Comparison of ENCODE assay signal across 21 mouse cellular contexts in the genomic region with DNA sequence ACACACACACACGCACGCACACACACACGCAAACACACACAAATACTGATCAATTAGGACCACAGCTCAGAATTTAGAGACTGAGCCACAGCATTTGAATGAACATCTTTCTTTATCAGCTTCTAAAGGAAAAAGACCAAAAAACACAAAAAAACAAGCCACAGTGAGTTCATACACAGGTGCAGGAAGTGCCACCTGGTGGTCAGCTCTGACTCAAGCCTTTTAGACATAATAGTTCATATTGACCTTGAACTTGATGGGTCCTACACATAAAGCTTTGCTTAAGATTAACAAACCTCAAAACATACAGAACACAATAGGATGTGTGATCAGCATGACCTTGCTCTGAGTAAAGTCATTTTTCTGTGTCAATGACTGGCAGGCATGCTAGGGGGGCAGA.
A peak's percentile ranks its signal among the peaks of the same experiment; 100 is the strongest.
DNase-seq lines count a peak whose midpoint lies in the region; ATAC-seq and TF ChIP-seq lines count a peak whose summit lies in the region.
"Had no signal": no experiment of that assay in that cellular context is flagged by ENCODE, and none has a peak within 500 bp of the region (broad histone marks: within the 10 kb centered on the region; RNA-seq: fewer than 3 reads in every experiment).

No protein-coding gene starts in this region.

- no peaks in the 10 kb centered on the region for H3K36me3 ChIP-seq in heart, postnatal 0 days (replicated peaks; ENCODE audit: control insufficient read depth, insufficient read depth, low read length)
- no peaks in the 10 kb centered on the region for H3K36me3 ChIP-seq in heart, embryonic 11.5 days (ENCODE audit: control insufficient read depth, insufficient read depth, low read length)
- H3K36me3 ChIP-seq in MEL (ENCODE audit: control insufficient read depth in 1 of 2, insufficient read depth in 2 of 2, low read length in 2 of 2), result no peaks in the 10 kb centered on the region
- H3K36me3 ChIP-seq: embryonic facial prominence, embryonic 10.5 days; heart, embryonic 10.5 days; limb, embryonic 15.5 days; midbrain, embryonic 10.5 days had no signal

- 91% methylated on average over 3 of the region's 3 CpGs for WGBS in heart, postnatal 0 days
- 97% methylated on average over 3 of the region's 3 CpGs for WGBS in heart, embryonic 11.5 days (ENCODE audit: insufficient replicate concordance)

- no peak for TF ChIP-seq RAD21 in MEL (IDR thresholded peaks at IDR 0.05; ENCODE audit: low read depth, low read length)

- peak; percentile 13 for TF ChIP-seq CTCF in heart, postnatal 0 days (IDR thresholded peaks at IDR 0.05; ENCODE audit: low read depth)
- peak; percentile 24 for TF ChIP-seq CTCF in left cerebral cortex, adult 2 months (IDR thresholded peaks at IDR 0.05)
- TF ChIP-seq CTCF in MEL (IDR thresholded peaks at IDR 0.05 in 2 of 3, conservative IDR thresholded peaks at IDR 0.05 in 1 of 3; ENCODE audit: control insufficient read depth in 1 of 3, insufficient read depth in 1 of 3, low read depth in 2 of 3, low read length in 3 of 3, poor library complexity in 1 of 3, severe bottlenecking in 1 of 3), result peak in 1 of 3 experiments; percentile 8; a peak in 1 of 6 replicates

- no peak for TF ChIP-seq POLR2A in MEL (IDR thresholded peaks at IDR 0.05; ENCODE audit: control insufficient read depth in 1 of 2, insufficient read depth in 1 of 2, low read depth in 1 of 2, low read length in 2 of 2, poor library complexity in 1 of 2)

- no peaks in the 10 kb centered on the region for H3K4me1 ChIP-seq in heart, postnatal 0 days (ENCODE audit: control insufficient read depth, insufficient read depth)
- peaks cover 8% of the 10 kb centered on the region for H3K4me1 ChIP-seq in heart, embryonic 11.5 days (ENCODE audit: control insufficient read depth, insufficient read depth, low read length)
- H3K4me1 ChIP-seq in MEL (ENCODE audit: control insufficient read depth in 1 of 2, insufficient read depth in 2 of 2, low read length in 2 of 2), result no peaks in the 10 kb centered on the region

- H3K4me2 ChIP-seq in heart, postnatal 0 days (ENCODE audit: low read depth, low read length), result no peak overlapping the region
- H3K4me2 ChIP-seq in heart, embryonic 11.5 days, result no peak overlapping the region
- H3K4me2 ChIP-seq: forebrain, embryonic 13.5 days; limb, embryonic 15.5 days; neural tube, embryonic 13.5 days had no signal

- no peak overlapping the region for H3K27ac ChIP-seq in heart, postnatal 0 days (ENCODE audit: low read depth)
- no peak overlapping the region for H3K27ac ChIP-seq in heart, embryonic 11.5 days (ENCODE audit: low read depth, low read length)
- no peak overlapping the region for H3K27ac ChIP-seq in left cerebral cortex, adult 2 months
- H3K27ac ChIP-seq in MEL (ENCODE audit: control insufficient read depth, low read depth, low read length), result no peak overlapping the region
- H3K27ac ChIP-seq: embryonic facial prominence, embryonic 10.5 days; forebrain, embryonic 13.5 days; heart, embryonic 10.5 days; limb, embryonic 15.5 days; midbrain, embryonic 10.5 days; neural tube, embryonic 13.5 days had no signal

- DNase-seq in heart, postnatal 0 days (ENCODE audit: low spot score), result no peak
- DNase-seq in left cerebral cortex, adult 2 months (ENCODE audit: extremely low spot score in 1 of 2, low spot score in 2 of 2), result no peak
- no peak for DNase-seq in left cerebral cortex, adult 11 months (ENCODE audit: low spot score)
- DNase-seq in A20 (ENCODE audit: low read depth, low spot score) (peak; percentile 36), MEL (ENCODE audit: low read depth, low spot score) (no peak)
- no peak for DNase-seq in ovary, adult 18-20 months (ENCODE audit: low spot score)
- DNase-seq: adrenal gland, postnatal 10 days; cerebellum, adult 18-20 months; cerebellum, postnatal 36 days; gastrocnemius, postnatal 36 days; heart, postnatal 36 days; right cerebral cortex, postnatal 14 days; thymus, postnatal 36 days had no signal

- H3K79me2 ChIP-seq in MEL (ENCODE audit: control insufficient read depth, insufficient read depth, low read length, poor library complexity), result no peaks in the 10 kb centered on the region

- intact Hi-C loops in left cerebral cortex, adult 2 months (cut with DNase I), result no loop called here

- no peak overlapping the region for H3K9ac ChIP-seq in heart, postnatal 0 days (replicated peaks; ENCODE audit: low read depth, low read length)
- no peak overlapping the region for H3K9ac ChIP-seq in heart, embryonic 11.5 days (ENCODE audit: low read depth, low read length)
- H3K9ac ChIP-seq in MEL (ENCODE audit: control insufficient read depth, low read depth, low read length, poor library complexity, severe bottlenecking), result no peak overlapping the region
- H3K9ac ChIP-seq: forebrain, embryonic 13.5 days; limb, embryonic 15.5 days; neural tube, embryonic 13.5 days had no signal

- H3K4me3 ChIP-seq in heart, postnatal 0 days (ENCODE audit: low read depth, low read length), result no peak overlapping the region
- H3K4me3 ChIP-seq in heart, embryonic 11.5 days (ENCODE audit: low read depth, low read length), result no peak overlapping the region
- no peak overlapping the region for H3K4me3 ChIP-seq in left cerebral cortex, adult 2 months
- H3K4me3 ChIP-seq in MEL (ENCODE audit: control insufficient read depth in 1 of 2, insufficient read depth in 1 of 2, low read depth in 2 of 2, low read length in 2 of 2), result no peak overlapping the region
- H3K4me3 ChIP-seq: embryonic facial prominence, embryonic 10.5 days; forebrain, embryonic 13.5 days; heart, embryonic 10.5 days; limb, embryonic 15.5 days; midbrain, embryonic 10.5 days; neural tube, embryonic 13.5 days had no signal

- no peak for TF ChIP-seq EP300 in heart, postnatal 0 days (IDR thresholded peaks at IDR 0.05; ENCODE audit: low read depth)
- TF ChIP-seq EP300 in MEL (IDR thresholded peaks at IDR 0.05; ENCODE audit: low read depth in 1 of 2, low read length in 2 of 2), result no peak

- no peak for ATAC-seq in heart, postnatal 0 days (ENCODE audit: insufficient read depth, low read depth)
- ATAC-seq in heart, embryonic 11.5 days (replicated peaks; ENCODE audit: insufficient number of reproducible peaks, low FRiP score, low TSS enrichment), result no peak
- ATAC-seq: forebrain, embryonic 13.5 days; hindbrain, embryonic 16.5 days had no signal

- H3K9me3 ChIP-seq in heart, postnatal 0 days (replicated peaks; ENCODE audit: control insufficient read depth, low read length), result no peaks in the 10 kb centered on the region
- no peaks in the 10 kb centered on the region for H3K9me3 ChIP-seq in heart, embryonic 11.5 days (replicated peaks; ENCODE audit: control insufficient read depth, low read length)
- H3K9me3 ChIP-seq in MEL (replicated peaks; ENCODE audit: insufficient read depth, low read length), result no peaks in the 10 kb centered on the region
- H3K9me3 ChIP-seq: embryonic facial prominence, embryonic 10.5 days; forebrain, embryonic 13.5 days; heart, embryonic 10.5 days; limb, embryonic 15.5 days; midbrain, embryonic 10.5 days; neural tube, embryonic 13.5 days had no signal

- no peaks in the 10 kb centered on the region for H3K27me3 ChIP-seq in heart, postnatal 0 days (ENCODE audit: control insufficient read depth, insufficient read depth, low read length)
- no peaks in the 10 kb centered on the region for H3K27me3 ChIP-seq in heart, embryonic 11.5 days (ENCODE audit: control insufficient read depth, insufficient read depth, low read length)
- H3K27me3 ChIP-seq in MEL (ENCODE audit: control insufficient read depth in 1 of 2, insufficient read depth in 2 of 2, low read length in 2 of 2), result peaks cover 0 to 2% of the 10 kb centered on the region in 2 experiments; a peak in 1 of 4 replicates
- H3K27me3 ChIP-seq: forebrain, embryonic 13.5 days; limb, embryonic 15.5 days; neural tube, embryonic 13.5 days had no signal

TF ChIP-seq in MEL, 35 proteins besides CTCF, POLR2A, EP300 and RAD21:
- TF ChIP-seq KAT2A (conservative IDR thresholded peaks at IDR 0.05; ENCODE audit: low read depth, low read length), result no peak
- TF ChIP-seq JUND (IDR thresholded peaks at IDR 0.05; ENCODE audit: low read depth, low read length), result no peak
- peak; percentile 20 for TF ChIP-seq SMC3 (IDR thresholded peaks at IDR 0.05; ENCODE audit: low read depth, low read length)
- no peak for TF ChIP-seq NRF1 (IDR thresholded peaks at IDR 0.05; ENCODE audit: insufficient read depth, low read depth, low read length, poor library complexity, severe bottlenecking)
- no peak for TF ChIP-seq MAX (IDR thresholded peaks at IDR 0.05; ENCODE audit: low read length)
- TF ChIP-seq HCFC1 (IDR thresholded peaks at IDR 0.05; ENCODE audit: low read depth, low read length), result no peak
- no peak for TF ChIP-seq ZC3H11A (IDR thresholded peaks at IDR 0.05; ENCODE audit: low read depth, low read length)
- no peak for TF ChIP-seq ZKSCAN1 (IDR thresholded peaks at IDR 0.05; ENCODE audit: low read depth, low read length)
- TF ChIP-seq MEF2A (IDR thresholded peaks at IDR 0.05; ENCODE audit: extremely low read depth, insufficient replicate concordance, low read depth, low read length, poor library complexity, severe bottlenecking), result no peak
